Mouse (Mus musculus) urinary bladder, postnatal 10 days (tissue): ENCODE results near the gene Speg.

Experiments
- DNase-seq: peaks from one replicate; pipeline ENCODE4 v3.0.0; 2022; ENCODE audit warnings: low spot score

Speg gene

GRCm38 (mm10) chr1:75458789-75459684, 83.9 kb downstream of the Speg start:
- no peak for DNase-seq

GRCm38 (mm10) chr1:75460297-75460696, 85.2 kb downstream of the Speg start:
- DNase-seq = no peak

- DNase-seq = no peak
Observed at GRCm38 (mm10) chr1:75462636-75463035, 87.5 kb downstream of the Speg start.

DNA sequence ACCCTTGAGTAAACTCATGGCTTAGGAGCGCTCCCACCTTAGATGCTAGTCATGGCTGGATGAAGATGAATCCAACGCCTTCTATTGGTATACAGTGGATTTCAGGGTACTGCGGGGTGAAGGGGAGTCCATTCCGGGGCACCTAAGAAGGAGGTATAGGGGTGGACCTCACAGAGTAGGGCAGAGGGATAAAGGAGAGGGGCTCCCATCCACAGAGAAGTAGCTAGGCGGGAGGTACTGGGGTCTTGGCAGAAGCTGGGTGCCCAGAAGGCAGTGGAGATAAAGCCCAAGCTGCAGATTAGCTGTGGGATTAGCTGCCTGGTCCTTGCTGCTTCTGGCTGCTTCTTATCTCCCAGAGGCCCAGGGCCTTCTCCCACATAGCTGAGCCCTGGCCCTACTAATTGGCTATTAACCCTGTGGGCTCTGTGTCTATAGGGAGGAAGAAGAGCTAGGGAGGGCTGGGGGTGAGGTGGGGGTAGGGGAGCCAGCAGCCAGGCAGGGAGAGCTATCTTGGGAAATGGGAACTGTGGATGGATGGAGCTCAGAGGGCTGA, 88.6 kb downstream of the Speg start:
- no peak for DNase-seq

GRCm38 (mm10) chr1:75467215-75467927, 92.3 kb downstream of the Speg start:
- DNase-seq = no peak

DNA sequence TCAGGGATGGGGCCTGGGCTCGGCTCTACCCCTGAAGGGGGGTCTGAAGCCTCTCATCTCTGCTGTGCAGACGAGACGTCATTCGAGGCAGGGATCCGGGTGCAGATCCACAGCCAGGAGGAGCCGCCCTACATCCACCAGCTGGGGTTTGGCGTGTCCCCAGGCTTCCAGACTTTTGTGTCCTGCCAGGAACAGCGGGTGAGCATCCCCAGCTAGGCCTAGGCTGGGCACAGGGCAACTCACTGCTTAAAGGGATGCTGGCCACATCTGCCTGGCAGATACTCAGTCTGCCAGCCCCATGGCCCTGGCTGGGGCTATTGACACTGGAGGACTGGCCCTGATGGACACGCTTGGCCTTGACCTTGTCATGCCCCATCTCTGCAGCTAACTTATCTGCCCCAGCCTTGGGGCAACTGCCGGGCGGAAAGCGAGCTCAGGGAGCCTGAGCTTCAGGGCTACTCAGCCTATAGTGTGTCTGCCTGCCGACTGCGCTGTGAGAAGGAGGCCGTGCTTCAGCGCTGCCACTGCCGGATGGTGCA, 94.3 kb downstream of the Speg start:
- DNase-seq = no peak

- no peak for DNase-seq
Observed at GRCm38 (mm10) chr1:75476441-75476840, 101.3 kb downstream of the Speg start.

DNA sequence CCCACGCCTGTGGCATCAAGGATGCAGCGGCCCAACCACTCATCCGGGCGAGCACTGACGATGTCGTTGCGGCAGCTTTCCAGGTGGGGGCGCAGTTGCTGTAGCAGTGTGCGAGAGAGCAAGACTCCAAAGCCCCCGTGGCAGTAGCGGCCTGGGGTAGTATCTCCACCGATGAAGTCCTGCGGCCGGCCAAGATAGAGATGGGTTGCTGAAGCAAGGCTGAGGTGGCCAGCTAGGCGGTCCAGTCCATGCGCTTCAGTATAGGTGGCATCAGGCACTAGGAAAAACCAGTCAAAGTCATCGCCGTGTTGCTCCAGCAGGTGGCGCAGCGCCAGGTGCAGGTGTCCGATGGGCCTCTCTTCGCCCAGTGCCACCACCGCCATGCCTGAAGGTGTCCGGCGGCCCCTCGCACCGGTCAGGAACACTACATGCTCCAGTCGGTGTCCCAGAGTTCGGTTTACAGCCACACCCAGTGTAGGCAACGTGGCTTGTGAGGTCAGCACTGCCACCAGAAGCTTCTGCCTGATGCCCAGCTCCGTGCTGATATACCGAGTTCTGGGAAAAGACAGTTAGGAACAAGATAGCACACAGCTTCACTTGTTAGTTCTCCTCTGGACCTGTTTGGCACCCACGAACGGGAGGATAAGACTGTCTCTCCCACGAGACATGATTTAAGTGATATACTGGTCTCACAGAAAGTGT, 102.3 kb downstream of the Speg start:
- peak; percentile 73 for DNase-seq

- no peak for DNase-seq
Observed at GRCm38 (mm10) chr1:75477966-75478290, 102.8 kb downstream of the Speg start.

GRCm38 (mm10) chr1:75478497-75478896, 103.4 kb downstream of the Speg start:
- no peak for DNase-seq

DNA sequence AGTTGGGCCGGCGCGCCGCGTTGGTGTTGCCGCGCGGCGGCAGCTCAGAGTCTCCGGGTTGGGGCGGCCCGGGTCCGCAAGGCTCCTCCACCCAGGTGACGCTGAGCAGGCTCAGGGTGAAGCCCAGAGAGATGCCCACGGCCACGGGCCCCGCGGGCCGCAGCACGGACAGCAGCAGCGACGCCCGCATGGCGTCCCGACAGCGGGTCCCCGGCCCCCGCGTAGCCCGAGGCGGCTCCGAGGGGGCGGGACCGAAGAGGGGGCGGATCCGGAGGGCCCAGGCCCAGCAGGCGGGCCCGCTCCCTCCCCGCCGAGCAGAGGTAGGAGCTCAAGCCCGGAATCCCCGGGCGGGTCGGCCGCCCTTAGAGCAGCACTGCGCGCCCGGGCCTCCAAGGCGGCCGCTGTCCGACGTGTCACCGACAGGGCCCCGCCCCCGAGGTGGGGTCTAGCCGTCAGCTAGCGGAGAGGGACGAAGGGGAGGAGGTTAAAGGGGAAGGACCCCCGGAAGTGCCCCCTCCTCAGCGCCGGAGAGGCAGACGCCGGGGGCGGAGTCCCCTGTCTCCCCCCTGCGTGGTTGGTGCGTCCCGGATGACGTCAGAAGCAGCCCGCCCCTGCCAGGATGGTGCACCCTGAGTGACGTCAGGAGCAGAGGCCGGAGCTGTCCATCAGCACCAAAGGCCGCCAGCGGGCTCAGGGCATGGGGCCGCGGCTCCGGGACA, 104.0 kb downstream of the Speg start, which contains the start of the genes Chpf and Tmem198:
Gene Chpf (minus strand): TSS at position 392 of the 719 bp plus-strand sequence.
Gene Tmem198 (plus strand): TSS at position 617 of the 719 bp plus-strand sequence.
- DNase-seq = peak; percentile 92

DNA sequence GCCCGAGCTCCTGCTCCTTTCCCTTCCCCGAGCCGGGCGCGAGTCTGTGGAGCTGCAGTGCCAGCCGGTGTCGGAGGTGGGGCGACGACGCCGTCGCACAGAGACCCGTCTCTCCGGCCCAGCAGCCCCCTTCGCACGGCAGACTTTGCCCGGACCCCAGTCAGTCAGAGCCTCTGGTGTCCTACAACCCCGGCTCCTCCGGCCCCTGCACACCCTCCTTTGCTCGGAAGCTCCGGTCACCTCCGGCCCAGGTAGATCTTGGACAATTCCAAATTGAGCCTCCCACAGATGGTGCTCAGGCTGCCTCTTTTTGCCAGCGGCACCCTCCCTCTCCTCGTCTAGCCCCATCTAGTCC, 104.5 kb downstream of the Speg start:
- DNase-seq = no peak

DNA sequence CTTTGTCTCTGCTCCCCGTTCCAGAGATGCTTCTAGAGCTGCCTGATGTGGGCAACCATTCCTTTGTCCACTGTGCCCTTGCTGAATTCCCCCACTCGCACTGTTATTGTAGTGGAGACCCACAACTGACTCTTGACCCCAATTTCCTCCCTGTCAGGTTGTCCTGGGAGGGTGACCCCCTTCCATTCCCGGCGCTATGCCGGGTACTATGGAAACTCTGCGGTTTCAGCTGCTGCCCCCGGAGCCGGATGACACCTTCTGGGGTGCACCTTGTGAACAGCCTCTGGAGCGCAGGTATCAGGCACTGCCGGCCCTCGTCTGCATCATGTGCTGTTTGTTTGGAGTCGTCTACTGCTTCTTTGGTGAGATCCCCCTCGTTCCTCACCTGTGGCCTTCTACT, 104.9 kb downstream of the Speg start:
- DNase-seq = no peak

DNA sequence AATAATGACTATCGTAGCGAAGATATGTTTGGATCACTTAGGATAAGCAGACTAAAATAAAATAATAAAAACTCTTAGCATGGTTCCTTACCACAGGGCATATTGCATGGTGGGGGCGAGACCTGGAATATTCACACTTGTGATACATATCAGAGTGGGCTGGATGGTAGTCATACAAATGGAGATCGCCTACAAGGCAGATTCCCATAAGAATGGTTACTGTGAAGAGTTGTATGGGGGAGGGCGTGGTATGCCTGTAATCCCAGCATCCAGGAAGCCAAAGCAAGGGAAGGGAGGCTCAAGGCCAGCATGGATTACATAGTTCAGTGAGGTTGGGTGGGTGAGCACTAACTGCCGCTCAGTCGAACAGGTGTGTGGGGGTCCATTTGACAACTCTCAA, 105.6 kb downstream of the Speg start:
- DNase-seq = no peak
